Mouse (Mus musculus): Measurements from ENCODE around the gene Arhgap35. TPM values are rescaled to one million over a fixed set of nuclear protein-coding genes. Genes with fewer than 3 reads are reported as not detected.

Arhgap35 gene
- polyA plus RNA-seq, 1 experiment = 68.4 TPM

GRCm38 (mm10) chr7:16544770-16545169, 70.0 kb downstream of the Arhgap35 start:
- H3K4me1 ChIP-seq (ENCODE audit: control insufficient read depth, insufficient read depth, low read length) = no peaks in the 10 kb centered on the region
- TF ChIP-seq CTCF (IDR thresholded peaks at IDR 0.05; ENCODE audit: borderline replicate concordance, insufficient read depth, low read length) (no peak), POLR2A (IDR thresholded peaks at IDR 0.05; ENCODE audit: low read depth, low read length) (no peak)
- H3K27ac ChIP-seq (ENCODE audit: insufficient read depth, low read length) = no peak overlapping the region
- no peak overlapping the region for H3K4me3 ChIP-seq (ENCODE audit: insufficient read depth, low read length)

- Histone ChIP-seq H3K4me1 (ENCODE audit: control insufficient read depth, insufficient read depth, low read length) (no peaks in the 10 kb centered on the region; the same call in 1 of the 2 replicates), H3K27ac (ENCODE audit: insufficient read depth, low read length) (no peak overlapping the region), H3K4me3 (ENCODE audit: insufficient read depth, low read length) (no peak overlapping the region)
- TF ChIP-seq POLR2A (IDR thresholded peaks at IDR 0.05; ENCODE audit: low read depth, low read length) = no peak
Measured at GRCm38 (mm10) chr7:16537220-16537903, 77.4 kb downstream of the Arhgap35 start.

GRCm38 (mm10) chr7:16525995-16526394, 88.8 kb downstream of the Arhgap35 start:
- H3K27ac ChIP-seq (ENCODE audit: insufficient read depth, low read length) = no peak overlapping the region
- TF ChIP-seq POLR2A (IDR thresholded peaks at IDR 0.05; ENCODE audit: low read depth, low read length) (no peak), CTCF (IDR thresholded peaks at IDR 0.05; ENCODE audit: borderline replicate concordance, insufficient read depth, low read length) (no peak)
- H3K4me3 ChIP-seq (ENCODE audit: insufficient read depth, low read length) = no peak overlapping the region
- no peaks in the 10 kb centered on the region; the same call in 1 of the 2 replicates for H3K4me1 ChIP-seq (ENCODE audit: control insufficient read depth, insufficient read depth, low read length)

- TF ChIP-seq POLR2A (IDR thresholded peaks at IDR 0.05; ENCODE audit: low read depth, low read length) (no peak), CTCF (IDR thresholded peaks at IDR 0.05; ENCODE audit: borderline replicate concordance, insufficient read depth, low read length) (no peak)
- H3K4me1 ChIP-seq (ENCODE audit: control insufficient read depth, insufficient read depth, low read length) = no peaks in the 10 kb centered on the region; the same call in 1 of the 2 replicates
- no peak overlapping the region for H3K27ac ChIP-seq (ENCODE audit: insufficient read depth, low read length)
Measured at GRCm38 (mm10) chr7:16525448-16525847, 89.3 kb downstream of the Arhgap35 start.

GRCm38 (mm10) chr7:16524308-16524707, 90.5 kb downstream of the Arhgap35 start:
- no peak overlapping the region for H3K4me3 ChIP-seq (ENCODE audit: insufficient read depth, low read length)
- peak overlapping the region; percentile 7; the same call in 1 of the 2 replicates for H3K27ac ChIP-seq (ENCODE audit: insufficient read depth, low read length)
- H3K4me1 ChIP-seq (ENCODE audit: control insufficient read depth, insufficient read depth, low read length) = no peaks in the 10 kb centered on the region; the same call in 1 of the 2 replicates
- TF ChIP-seq CTCF (IDR thresholded peaks at IDR 0.05; ENCODE audit: borderline replicate concordance, insufficient read depth, low read length) = no peak
- TF ChIP-seq POLR2A (IDR thresholded peaks at IDR 0.05; ENCODE audit: low read depth, low read length) = no peak

More at GRCm38 (mm10) chr7:16525448-16525847, 89.3 kb downstream of the Arhgap35 start:
- no peak overlapping the region for H3K4me3 ChIP-seq (ENCODE audit: insufficient read depth, low read length)

- TF ChIP-seq POLR2A (IDR thresholded peaks at IDR 0.05; ENCODE audit: low read depth, low read length) = no peak
- TF ChIP-seq CTCF (IDR thresholded peaks at IDR 0.05; ENCODE audit: borderline replicate concordance, insufficient read depth, low read length) = no peak
- Histone ChIP-seq H3K4me1 (ENCODE audit: control insufficient read depth, insufficient read depth, low read length) (no peaks in the 10 kb centered on the region), H3K4me3 (ENCODE audit: insufficient read depth, low read length) (no peak overlapping the region), H3K27ac (ENCODE audit: insufficient read depth, low read length) (no peak overlapping the region)
Measured at GRCm38 (mm10) chr7:16519310-16519709, 95.5 kb downstream of the Arhgap35 start.

GRCm38 (mm10) chr7:16517198-16517597, 97.6 kb downstream of the Arhgap35 start:
- H3K4me3 ChIP-seq (ENCODE audit: insufficient read depth, low read length) = no peak overlapping the region
- no peak overlapping the region for H3K27ac ChIP-seq (ENCODE audit: insufficient read depth, low read length)
- no peaks in the 10 kb centered on the region for H3K4me1 ChIP-seq (ENCODE audit: control insufficient read depth, insufficient read depth, low read length)
- TF ChIP-seq CTCF (IDR thresholded peaks at IDR 0.05; ENCODE audit: borderline replicate concordance, insufficient read depth, low read length) (no peak), POLR2A (IDR thresholded peaks at IDR 0.05; ENCODE audit: low read depth, low read length) (no peak)

GRCm38 (mm10) chr7:16507284-16507683, 107.5 kb downstream of the Arhgap35 start:
- Histone ChIP-seq H3K4me1 (ENCODE audit: control insufficient read depth, insufficient read depth, low read length) (no peaks in the 10 kb centered on the region), H3K27ac (ENCODE audit: insufficient read depth, low read length) (no peak overlapping the region), H3K4me3 (ENCODE audit: insufficient read depth, low read length) (no peak overlapping the region)
- TF ChIP-seq CTCF (IDR thresholded peaks at IDR 0.05; ENCODE audit: borderline replicate concordance, insufficient read depth, low read length) = peak; percentile 77; the same call in 1 of the 2 replicates
- TF ChIP-seq POLR2A (IDR thresholded peaks at IDR 0.05; ENCODE audit: low read depth, low read length) = no peak

GRCm38 (mm10) chr7:16505226-16505593, 109.6 kb downstream of the Arhgap35 start:
- Histone ChIP-seq H3K4me1 (ENCODE audit: control insufficient read depth, insufficient read depth, low read length) (no peaks in the 10 kb centered on the region), H3K27ac (ENCODE audit: insufficient read depth, low read length) (no peak overlapping the region), H3K4me3 (ENCODE audit: insufficient read depth, low read length) (no peak overlapping the region)
- no peak for TF ChIP-seq POLR2A (IDR thresholded peaks at IDR 0.05; ENCODE audit: low read depth, low read length)
- TF ChIP-seq CTCF (IDR thresholded peaks at IDR 0.05; ENCODE audit: borderline replicate concordance, insufficient read depth, low read length) = no peak

GRCm38 (mm10) chr7:16504573-16505225, 110.1 kb downstream of the Arhgap35 start:
- no peaks in the 10 kb centered on the region for H3K4me1 ChIP-seq (ENCODE audit: control insufficient read depth, insufficient read depth, low read length)
- TF ChIP-seq CTCF (IDR thresholded peaks at IDR 0.05; ENCODE audit: borderline replicate concordance, insufficient read depth, low read length) = no peak

More at GRCm38 (mm10) chr7:16504573-16505225, 110.1 kb downstream of the Arhgap35 start:
- H3K27ac ChIP-seq (ENCODE audit: insufficient read depth, low read length) = no peak overlapping the region
- H3K4me3 ChIP-seq (ENCODE audit: insufficient read depth, low read length) = no peak overlapping the region

Measured in embryonic fibroblast, embryonic 13.5 days (primary cell).